Mouse (Mus musculus) cortical plate, adult 2 months (tissue): ENCODE measurements around the gene Ddost.

Source experiments
- CTCF ChIP-seq: fragments of 200-500 bp; IDR thresholded peaks from 2 replicates; pipeline ENCODE4 v1.5.1; 2011; ENCODE audit warnings: mild to moderate bottlenecking, control low read depth, low read length; ENCODE audit not compliant: insufficient read depth; ENCODE audit errors: extremely low read depth
- POLR2A ChIP-seq: fragments of 200-500 bp; IDR thresholded peaks from 2 replicates; pipeline ENCODE4 v1.6.1; 2011; ENCODE audit warnings: mild to moderate bottlenecking, low read length, control low read depth; ENCODE audit not compliant: insufficient read depth; ENCODE audit errors: extremely low read depth

DNA sequence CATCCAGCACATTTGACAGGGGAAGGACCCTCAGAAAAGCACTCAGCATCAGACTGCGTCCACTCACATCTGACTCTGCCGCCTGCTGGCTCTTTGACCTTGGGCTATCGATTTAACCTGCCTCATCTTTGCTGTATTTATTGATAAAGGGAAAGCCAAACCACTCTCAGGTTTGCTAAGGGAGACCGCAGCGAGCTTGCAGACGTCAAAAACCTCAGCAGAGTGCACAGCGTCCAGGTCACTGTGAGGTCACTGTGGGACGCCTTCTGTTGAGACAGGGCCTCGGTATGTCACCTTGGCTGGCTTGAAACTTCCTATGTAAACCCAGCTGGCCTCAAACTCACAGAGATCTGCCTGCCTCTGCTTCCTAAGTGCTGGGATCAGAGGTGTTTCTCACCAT, 32.8 kb downstream of the Ddost start:
- TF ChIP-seq POLR2A, result no peak
- no peak for TF ChIP-seq CTCF
